Mouse (Mus musculus) MEL (cell line): ENCODE results near the gene Tnks2. TPM values are rescaled to one million over a fixed set of nuclear protein-coding genes. Genes with fewer than 3 reads are reported as not detected.

ENCODE experiments used
- DNase-seq: peaks from one replicate; pipeline ENCODE4 v3.0.0; 2011; ENCODE audit warnings: low read depth, low spot score
- H3K27ac ChIP-seq: 2 replicates; pipeline ENCODE4 v1.5.1; 2012; ENCODE audit warnings: low read depth, mild to moderate bottlenecking, control low read depth, low read length, moderate library complexity; ENCODE audit not compliant: control insufficient read depth
- H3K27me3 ChIP-seq, 2 experiments: fragments of 150-350 bp in 1 of 2; sonication (generic) in 1 of 2; 2 replicates each; pipeline ENCODE4 v1.6.1; 2012; ENCODE audit warnings: low read length in 2 of 2, mild to moderate bottlenecking in 2 of 2, improper control_type of control experiment in 1 of 2, moderate library complexity in 1 of 2; ENCODE audit not compliant: insufficient read depth in 2 of 2, control insufficient read depth in 1 of 2
- H3K36me3 ChIP-seq, 2 experiments: 2 replicates each; pipeline ENCODE4 v1.6.1; 2012 to 2014; ENCODE audit warnings: low read length in 2 of 2, improper control_type of control experiment in 1 of 2, inconsistent platforms in 1 of 2, mild to moderate bottlenecking in 1 of 2; ENCODE audit not compliant: insufficient read depth in 2 of 2, control insufficient read depth in 1 of 2
- H3K4me1 ChIP-seq, 2 experiments: fragments of 150-350 bp in 1 of 2; sonication (generic) in 1 of 2; 2 replicates each; pipeline ENCODE4 v1.6.1; 2012; ENCODE audit warnings: low read length in 2 of 2, improper control_type of control experiment in 1 of 2, mild to moderate bottlenecking in 1 of 2; ENCODE audit not compliant: insufficient read depth in 2 of 2, control insufficient read depth in 1 of 2
- H3K4me3 ChIP-seq, 2 experiments: fragments of 150-350 bp in 1 of 2; sonication (generic) in 1 of 2; 2 replicates each; pipeline ENCODE4 v1.5.1; 2012; ENCODE audit warnings: low read depth in 2 of 2, low read length in 2 of 2, mild to moderate bottlenecking in 2 of 2, moderate library complexity in 2 of 2, control low read depth in 1 of 2, improper control_type of control experiment in 1 of 2; ENCODE audit not compliant: control insufficient read depth in 1 of 2, insufficient read depth in 1 of 2
- H3K79me2 ChIP-seq: 2 replicates; pipeline ENCODE4 v1.6.1; 2012; ENCODE audit warnings: mild to moderate bottlenecking, low read length, moderate library complexity; ENCODE audit not compliant: control insufficient read depth, poor library complexity, insufficient read depth
- H3K9ac ChIP-seq: 2 replicates; pipeline ENCODE4 v1.6.1; 2012; ENCODE audit warnings: low read depth, mild to moderate bottlenecking, control low read depth, low read length, moderate library complexity; ENCODE audit not compliant: control insufficient read depth, poor library complexity, severe bottlenecking
- H3K9me3 ChIP-seq: fragments of 150-350 bp; sonication (generic); replicated peaks from 2 replicates; pipeline ENCODE4 v1.6.1; 2012; ENCODE audit warnings: mild to moderate bottlenecking, low read length, improper control_type of control experiment, moderate library complexity; ENCODE audit not compliant: insufficient read depth
- BHLHE40 ChIP-seq: IDR thresholded peaks from 2 replicates; pipeline ENCODE4 v1.6.1; 2012; ENCODE audit warnings: low read depth, mild to moderate bottlenecking, inconsistent platforms, low read length, improper control_type of control experiment, borderline replicate concordance
- CHD1 ChIP-seq: IDR thresholded peaks from 2 replicates; pipeline ENCODE4 v1.6.1; 2012; ENCODE audit warnings: low read depth, mild to moderate bottlenecking, inconsistent platforms, low read length, improper control_type of control experiment
- CHD2 ChIP-seq: IDR thresholded peaks from 2 replicates; pipeline ENCODE4 v1.6.1; 2011; ENCODE audit warnings: low read length, improper control_type of control experiment
- E2F4 ChIP-seq: IDR thresholded peaks from 2 replicates; pipeline ENCODE4 v1.6.1; 2011; ENCODE audit warnings: low read depth, low read length, improper control_type of control experiment, borderline replicate concordance
- GATA1 ChIP-seq: IDR thresholded peaks from 2 replicates; pipeline ENCODE4 v1.6.1; 2011; ENCODE audit warnings: low read depth, low read length, improper control_type of control experiment
- HCFC1 ChIP-seq: IDR thresholded peaks from 2 replicates; pipeline ENCODE4 v1.6.1; 2012; ENCODE audit warnings: low read depth, mild to moderate bottlenecking, inconsistent platforms, low read length, improper control_type of control experiment, moderate library complexity
- JUND ChIP-seq: IDR thresholded peaks from 2 replicates; pipeline ENCODE4 v1.6.1; 2011; ENCODE audit warnings: low read depth, mild to moderate bottlenecking, improper control_type of control experiment, low read length
- MAFK ChIP-seq: IDR thresholded peaks from 2 replicates; pipeline ENCODE4 v1.6.1; 2011; ENCODE audit warnings: low read depth, mild to moderate bottlenecking, low read length, improper control_type of control experiment, borderline replicate concordance
- MAX ChIP-seq: IDR thresholded peaks from 2 replicates; pipeline ENCODE4 v1.6.1; 2011; ENCODE audit warnings: low read length, improper control_type of control experiment
- MAZ ChIP-seq: IDR thresholded peaks from 2 replicates; pipeline ENCODE4 v1.6.1; 2012; ENCODE audit warnings: low read depth, mild to moderate bottlenecking, inconsistent platforms, low read length, improper control_type of control experiment
- MXI1 ChIP-seq: IDR thresholded peaks from 2 replicates; pipeline ENCODE4 v1.6.1; 2011; ENCODE audit warnings: mild to moderate bottlenecking, low read depth, low read length, improper control_type of control experiment
- MYB ChIP-seq: IDR thresholded peaks from 2 replicates; pipeline ENCODE4 v1.6.1; 2011; ENCODE audit warnings: mild to moderate bottlenecking, low read depth, low read length, improper control_type of control experiment
- NRF1 ChIP-seq: IDR thresholded peaks from 2 replicates; pipeline ENCODE4 v1.6.1; 2014; ENCODE audit warnings: low read depth, mild to moderate bottlenecking, inconsistent platforms, low read length, improper control_type of control experiment, moderate library complexity; ENCODE audit not compliant: poor library complexity, insufficient read depth, severe bottlenecking
- POLR2A ChIP-seq, 2 experiments: IDR thresholded peaks; 2 replicates each; pipeline ENCODE4 v1.6.1; 2011 to 2012; ENCODE audit warnings: low read length in 2 of 2, mild to moderate bottlenecking in 2 of 2, control low read depth in 1 of 2, improper control_type of control experiment in 1 of 2, low read depth in 1 of 2, moderate library complexity in 1 of 2; ENCODE audit not compliant: control insufficient read depth in 1 of 2, insufficient read depth in 1 of 2, poor library complexity in 1 of 2
- POLR2AphosphoS2 ChIP-seq: IDR thresholded peaks from 2 replicates; pipeline ENCODE4 v1.6.1; 2011; ENCODE audit warnings: low read length, improper control_type of control experiment
- POLR2AphosphoS5 ChIP-seq: IDR thresholded peaks from 2 replicates; pipeline ENCODE4 v1.6.1; 2012; ENCODE audit warnings: low read depth, borderline replicate concordance, mild to moderate bottlenecking, inconsistent platforms, low read length, moderate library complexity, mixed read lengths
- RAD21 ChIP-seq: IDR thresholded peaks from 2 replicates; pipeline ENCODE4 v1.6.1; 2011; ENCODE audit warnings: mild to moderate bottlenecking, low read depth, low read length, improper control_type of control experiment
- TAL1 ChIP-seq: IDR thresholded peaks from 2 replicates; pipeline ENCODE4 v1.6.1; 2012; ENCODE audit warnings: mild to moderate bottlenecking, inconsistent platforms, low read length, moderate library complexity, mixed read lengths
- USF1 ChIP-seq: IDR thresholded peaks from 2 replicates; pipeline ENCODE4 v1.6.1; 2014; ENCODE audit warnings: low read depth, mild to moderate bottlenecking, inconsistent platforms, low read length, improper control_type of control experiment, moderate library complexity
- ZC3H11A ChIP-seq: IDR thresholded peaks from 2 replicates; pipeline ENCODE4 v1.6.1; 2012; ENCODE audit warnings: low read depth, mild to moderate bottlenecking, inconsistent platforms, low read length, improper control_type of control experiment
- ZKSCAN1 ChIP-seq: IDR thresholded peaks from 2 replicates; pipeline ENCODE4 v1.6.1; 2012; ENCODE audit warnings: low read depth, mild to moderate bottlenecking, inconsistent platforms, low read length, improper control_type of control experiment, moderate library complexity
- ZMIZ1 ChIP-seq: IDR thresholded peaks from 2 replicates; pipeline ENCODE4 v1.6.1; 2012; ENCODE audit warnings: low read depth, mild to moderate bottlenecking, inconsistent platforms, low read length, improper control_type of control experiment, moderate library complexity
- polyA plus RNA-seq, 2 experiments: library from polyadenylated mRNA; stranded (reverse) in 1 of 2; unstranded in 1 of 2; fragments of >175 nt in 1 of 2; fragments of >200 nt in 1 of 2; gene quantifications; 2 replicates each; pipeline versions ENCODE4 v1.2.1 to v1.2.4; 2012; ENCODE audit warnings: low replicate concordance in 2 of 2, low read depth in 1 of 2; ENCODE audit not compliant: insufficient read length in 2 of 2, insufficient read depth in 1 of 2, missing spikeins in 1 of 2
- total RNA-seq: library from RNA; depleted of rRNA; stranded (reverse); fragments of 300-350 nt; gene quantifications from 2 replicates; pipeline ENCODE4 v1.2.3, GENCODE M21; 2012

Gene Tnks2
- total and polyA plus RNA-seq, 3 experiments = 22.3 to 65.0 (median 50.2) TPM

GRCm38 (mm10) chr19:36822701-36823100 is 11.3 kb upstream of the Tnks2 start:
- H3K9me3 ChIP-seq = no peaks in the 10 kb centered on the region
- peaks cover 2% of the 10 kb centered on the region in 2 experiments for H3K27me3 ChIP-seq
- H3K9ac ChIP-seq = no peak overlapping the region
- no peak for DNase-seq
- no peaks in the 10 kb centered on the region for H3K79me2 ChIP-seq
- TF ChIP-seq MAX (no peak), BHLHE40 (no peak), CHD2 (no peak), ZC3H11A (no peak), NRF1 (no peak)
- H3K27ac ChIP-seq = no peak overlapping the region
- H3K36me3 ChIP-seq = no peaks in the 10 kb centered on the region
- H3K4me1 ChIP-seq = no peaks in the 10 kb centered on the region; a peak in 1 of 4 replicates
- H3K4me3 ChIP-seq = no peak overlapping the region

GRCm38 (mm10) chr19:36827650-36828049 is 6.4 kb upstream of the Tnks2 start:
- no peaks in the 10 kb centered on the region for H3K9me3 ChIP-seq
- H3K27ac ChIP-seq = no peak overlapping the region
- H3K79me2 ChIP-seq = no peaks in the 10 kb centered on the region
- TF ChIP-seq POLR2AphosphoS2 (no peak), ZMIZ1 (no peak), GATA1 (no peak), ZKSCAN1 (no peak), E2F4 (no peak), MAX (no peak), JUND (no peak), RAD21 (no peak), POLR2A (IDR thresholded peaks at IDR 0.05; ENCODE audit: control insufficient read depth in 1 of 2, insufficient read depth in 1 of 2, low read depth in 1 of 2, low read length in 2 of 2, poor library complexity in 1 of 2) (no peak), TAL1 (no peak), USF1 (no peak), CHD1 (no peak), ZC3H11A (no peak), MXI1 (no peak), MAZ (no peak), HCFC1 (no peak), MYB (no peak), MAFK (no peak), POLR2AphosphoS5 (no peak)
- TF ChIP-seq, all 39 proteins: peak for 0
- no peak overlapping the region for H3K4me3 ChIP-seq
- DNase-seq = no peak
- H3K4me1 ChIP-seq = no peaks in the 10 kb centered on the region
- peaks cover 0 to 3% of the 10 kb centered on the region in 2 experiments; a peak in 2 of 4 replicates for H3K36me3 ChIP-seq
- H3K9ac ChIP-seq = no peak overlapping the region
- H3K27me3 ChIP-seq = peaks cover 2% of the 10 kb centered on the region in 2 experiments
